Mouse (Mus musculus): ENCODE data around the gene Atp8b3. TPM values are rescaled to one million over a fixed set of nuclear protein-coding genes. Genes with fewer than 3 reads are reported as not detected.

Gene Atp8b3
- polyA plus RNA-seq, 1 experiment from 2014 or later, result not detected

- ATAC-seq (ENCODE audit: low read depth), result no peak
- H3K27me3 ChIP-seq (ENCODE audit: control insufficient read depth, insufficient read depth, low read depth, low read length), result peaks cover 99% of the 10 kb centered on the region
Observed at GRCm38 (mm10) chr10:80496421-80496820, 42.5 kb downstream of the Atp8b3 start.

GRCm38 (mm10) chr10:80495901-80496300, 43.0 kb downstream of the Atp8b3 start:
- peaks cover 99% of the 10 kb centered on the region for H3K27me3 ChIP-seq (ENCODE audit: control insufficient read depth, insufficient read depth, low read depth, low read length)

More at GRCm38 (mm10) chr10:80496421-80496820, 42.5 kb downstream of the Atp8b3 start:
- Histone ChIP-seq H3K4me1 (ENCODE audit: control insufficient read depth, low read depth, low read length) (peaks cover 15% of the 10 kb centered on the region), H3K4me2 (ENCODE audit: low read depth, low read length) (0 out of 2 replicates have a peak overlapping the region, but pooled peaks have one; percentile 37), H3K9me3 (replicated peaks; ENCODE audit: control insufficient read depth, low read length) (no peaks in the 10 kb centered on the region), H3K36me3 (ENCODE audit: control insufficient read depth, insufficient read depth) (no peaks in the 10 kb centered on the region), H3K9ac (ENCODE audit: low read depth, low read length) (no peak overlapping the region), H3K27ac (ENCODE audit: low read length) (no peak overlapping the region), H3K4me3 (ENCODE audit: low read depth, low read length) (no peak overlapping the region)
- 4% methylated on average over 20 of the region's 20 CpGs for WGBS (ENCODE audit: insufficient replicate concordance)

GRCm38 (mm10) chr10:80494732-80495131, 44.2 kb downstream of the Atp8b3 start, which contains the start of gene Onecut3:
TSS of gene Onecut3 (plus strand) at chr10:80494835.
- under 1% methylated on average over 41 of the region's 42 CpGs for WGBS (ENCODE audit: insufficient replicate concordance)
- Histone ChIP-seq H3K4me3 (ENCODE audit: low read depth, low read length) (peak within 1 kb of the TSS; percentile 36), H3K4me2 (ENCODE audit: low read depth, low read length) (peak within 1 kb of the TSS; percentile 37), H3K36me3 (ENCODE audit: control insufficient read depth, insufficient read depth) (no peaks in the 10 kb centered on the region), H3K9ac (ENCODE audit: low read depth, low read length) (no peak within 1 kb of the TSS), H3K27ac (ENCODE audit: low read length) (no peak within 1 kb of the TSS), H3K9me3 (replicated peaks; ENCODE audit: control insufficient read depth, low read length) (no peaks in the 10 kb centered on the region), H3K4me1 (ENCODE audit: control insufficient read depth, low read depth, low read length) (peaks cover 15% of the 10 kb centered on the region), H3K27me3 (ENCODE audit: control insufficient read depth, insufficient read depth, low read depth, low read length) (peaks cover 99% of the 10 kb centered on the region)
- no peak for ATAC-seq (ENCODE audit: low read depth)

More at GRCm38 (mm10) chr10:80495901-80496300, 43.0 kb downstream of the Atp8b3 start:
- peak overlapping the region; percentile 37 for H3K4me2 ChIP-seq (ENCODE audit: low read depth, low read length)
- ATAC-seq (ENCODE audit: low read depth), result no peak
- H3K4me1 ChIP-seq (ENCODE audit: control insufficient read depth, low read depth, low read length), result peaks cover 15% of the 10 kb centered on the region
- H3K4me3 ChIP-seq (ENCODE audit: low read depth, low read length), result peak overlapping the region; percentile 8; the same call in 1 of the 2 replicates
- H3K9ac ChIP-seq (ENCODE audit: low read depth, low read length), result no peak overlapping the region
- H3K27ac ChIP-seq (ENCODE audit: low read length), result no peak overlapping the region
- no peaks in the 10 kb centered on the region for H3K36me3 ChIP-seq (ENCODE audit: control insufficient read depth, insufficient read depth)
- WGBS (ENCODE audit: insufficient replicate concordance), result under 1% methylated on average over 32 of the region's 35 CpGs
- H3K9me3 ChIP-seq (replicated peaks; ENCODE audit: control insufficient read depth, low read length), result no peaks in the 10 kb centered on the region

- no peak overlapping the region for H3K4me2 ChIP-seq (ENCODE audit: low read depth, low read length)
- WGBS (ENCODE audit: insufficient replicate concordance), result 1% methylated on average over 22 of the region's 22 CpGs
- H3K4me3 ChIP-seq (ENCODE audit: low read depth, low read length), result no peak overlapping the region
- no peak for ATAC-seq (ENCODE audit: low read depth)
- H3K9ac ChIP-seq (ENCODE audit: low read depth, low read length), result no peak overlapping the region
- H3K27ac ChIP-seq (ENCODE audit: low read length), result no peak overlapping the region
- H3K9me3 ChIP-seq (replicated peaks; ENCODE audit: control insufficient read depth, low read length), result peaks cover 2% of the 10 kb centered on the region; the same call in 1 of the 2 replicates
- no peaks in the 10 kb centered on the region for H3K36me3 ChIP-seq (ENCODE audit: control insufficient read depth, insufficient read depth)
- peaks cover 6% of the 10 kb centered on the region for H3K4me1 ChIP-seq (ENCODE audit: control insufficient read depth, low read depth, low read length)
- H3K27me3 ChIP-seq (ENCODE audit: control insufficient read depth, insufficient read depth, low read depth, low read length), result peaks cover 91% of the 10 kb centered on the region
Observed at GRCm38 (mm10) chr10:80490051-80490450, 48.9 kb downstream of the Atp8b3 start.

GRCm38 (mm10) chr10:80486862-80487379, 52.0 kb downstream of the Atp8b3 start:
- peaks cover 85% of the 10 kb centered on the region for H3K27me3 ChIP-seq (ENCODE audit: control insufficient read depth, insufficient read depth, low read depth, low read length)
- peaks cover 2% of the 10 kb centered on the region; the same call in 1 of the 2 replicates for H3K9me3 ChIP-seq (replicated peaks; ENCODE audit: control insufficient read depth, low read length)
- H3K4me1 ChIP-seq (ENCODE audit: control insufficient read depth, low read depth, low read length), result no peaks in the 10 kb centered on the region
- H3K27ac ChIP-seq (ENCODE audit: low read length), result no peak overlapping the region
- 61% methylated on average over 7 of the region's 7 CpGs for WGBS (ENCODE audit: insufficient replicate concordance)
- H3K9ac ChIP-seq (ENCODE audit: low read depth, low read length), result no peak overlapping the region
- no peak overlapping the region for H3K4me2 ChIP-seq (ENCODE audit: low read depth, low read length)
- ATAC-seq (ENCODE audit: low read depth), result no peak
- H3K4me3 ChIP-seq (ENCODE audit: low read depth, low read length), result no peak overlapping the region
- H3K36me3 ChIP-seq (ENCODE audit: control insufficient read depth, insufficient read depth), result no peaks in the 10 kb centered on the region

GRCm38 (mm10) chr10:80481002-80481401, 57.9 kb downstream of the Atp8b3 start:
- peak; percentile 68 for ATAC-seq (ENCODE audit: low read depth)
- no peaks in the 10 kb centered on the region for H3K36me3 ChIP-seq (ENCODE audit: control insufficient read depth, insufficient read depth)
- no peak overlapping the region for H3K27ac ChIP-seq (ENCODE audit: low read length)
- no peak overlapping the region for H3K4me2 ChIP-seq (ENCODE audit: low read depth, low read length)
- H3K9me3 ChIP-seq (replicated peaks; ENCODE audit: control insufficient read depth, low read length), result no peaks in the 10 kb centered on the region
- peaks cover under 1% of the 10 kb centered on the region for H3K4me1 ChIP-seq (ENCODE audit: control insufficient read depth, low read depth, low read length)
- peaks cover 44% of the 10 kb centered on the region for H3K27me3 ChIP-seq (ENCODE audit: control insufficient read depth, insufficient read depth, low read depth, low read length)
- H3K9ac ChIP-seq (ENCODE audit: low read depth, low read length), result no peak overlapping the region
- H3K4me3 ChIP-seq (ENCODE audit: low read depth, low read length), result no peak overlapping the region
- WGBS (ENCODE audit: insufficient replicate concordance), result 11% methylated on average over 5 of the region's 5 CpGs

- Histone ChIP-seq H3K27me3 (ENCODE audit: control insufficient read depth, insufficient read depth, low read depth, low read length) (peaks cover 20% of the 10 kb centered on the region), H3K4me3 (ENCODE audit: low read depth, low read length) (no peak overlapping the region), H3K9me3 (replicated peaks; ENCODE audit: control insufficient read depth, low read length) (no peaks in the 10 kb centered on the region), H3K27ac (ENCODE audit: low read length) (no peak overlapping the region), H3K4me1 (ENCODE audit: control insufficient read depth, low read depth, low read length) (peaks cover 14% of the 10 kb centered on the region), H3K9ac (ENCODE audit: low read depth, low read length) (no peak overlapping the region), H3K4me2 (ENCODE audit: low read depth, low read length) (no peak overlapping the region), H3K36me3 (ENCODE audit: control insufficient read depth, insufficient read depth) (no peaks in the 10 kb centered on the region)
- WGBS (ENCODE audit: insufficient replicate concordance), result 70% methylated on average over 5 of the region's 5 CpGs
- no peak for ATAC-seq (ENCODE audit: low read depth)
Observed at GRCm38 (mm10) chr10:80478531-80478930, 60.4 kb downstream of the Atp8b3 start.

GRCm38 (mm10) chr10:80475290-80475959, 63.5 kb downstream of the Atp8b3 start:
- Histone ChIP-seq H3K9me3 (replicated peaks; ENCODE audit: control insufficient read depth, low read length) (no peaks in the 10 kb centered on the region), H3K36me3 (ENCODE audit: control insufficient read depth, insufficient read depth) (no peaks in the 10 kb centered on the region), H3K27ac (ENCODE audit: low read length) (peak overlapping the region; percentile 73), H3K27me3 (ENCODE audit: control insufficient read depth, insufficient read depth, low read depth, low read length) (peaks cover 28% of the 10 kb centered on the region), H3K4me2 (ENCODE audit: low read depth, low read length) (peak overlapping the region; percentile 85), H3K4me3 (ENCODE audit: low read depth, low read length) (peak overlapping the region; percentile 68), H3K4me1 (ENCODE audit: control insufficient read depth, low read depth, low read length) (peaks cover 14% of the 10 kb centered on the region), H3K9ac (ENCODE audit: low read depth, low read length) (peak overlapping the region; percentile 55)
- under 1% methylated on average over 57 of the region's 58 CpGs for WGBS (ENCODE audit: insufficient replicate concordance)
- ATAC-seq (ENCODE audit: low read depth), result peak; percentile 92
